Mouse (Mus musculus) hindbrain, embryonic 14.5 days (tissue): ENCODE results near the gene Hoga1. TPM values are rescaled to one million over a fixed set of nuclear protein-coding genes. Genes with fewer than 3 reads are reported as not detected.

Source experiments
- ATAC-seq: fragments of 200-750 bp; cut with Nextera tagmentation; 2 replicates; pipeline ENCODE4 v1.8.0; 2017; ENCODE audit warnings: moderate number of reproducible peaks, mild to moderate bottlenecking, moderate TSS enrichment, moderate library complexity; ENCODE audit not compliant: low FRiP score
- DNase-seq: peaks from one replicate; pipeline ENCODE4 v3.0.0-alpha.2; 2015; ENCODE audit warnings: low spot score
- H3K27ac ChIP-seq: fragments of 300-500 bp; sonication (generic); 2 replicates; pipeline ENCODE4 v1.5.1; 2014; ENCODE audit warnings: mild to moderate bottlenecking, moderate library complexity
- H3K27me3 ChIP-seq: fragments of 300-500 bp; sonication (generic); 2 replicates; pipeline ENCODE4 v1.6.1; 2014; ENCODE audit warnings: mild to moderate bottlenecking, low read length, mixed read lengths; ENCODE audit not compliant: control insufficient read depth, insufficient read depth
- H3K36me3 ChIP-seq: fragments of 300-500 bp; sonication (generic); replicated peaks from 2 replicates; pipeline ENCODE4 v1.6.1; 2014; ENCODE audit not compliant: control insufficient read depth, insufficient read depth
- H3K4me1 ChIP-seq: fragments of 300-500 bp; sonication (generic); replicated peaks from 2 replicates; pipeline ENCODE4 v1.6.1; 2014; ENCODE audit warnings: antibody characterized with exemption, low read length, mixed read lengths; ENCODE audit not compliant: control insufficient read depth, insufficient read depth
- H3K4me2 ChIP-seq: fragments of 300-500 bp; sonication (generic); replicated peaks from 2 replicates; pipeline ENCODE4 v1.6.1; 2014; ENCODE audit warnings: mild to moderate bottlenecking, moderate library complexity
- H3K4me3 ChIP-seq: fragments of 300-500 bp; sonication (generic); replicated peaks from 2 replicates; pipeline ENCODE4 v1.5.1; 2014; ENCODE audit warnings: mild to moderate bottlenecking, low read length
- H3K9ac ChIP-seq: fragments of 300-500 bp; sonication (generic); 2 replicates; pipeline ENCODE4 v1.6.1; 2014
- H3K9me3 ChIP-seq: fragments of 300-500 bp; sonication (generic); 2 replicates; pipeline ENCODE4 v1.6.1; 2016; ENCODE audit warnings: low read length; ENCODE audit not compliant: control insufficient read depth
- WGBS: fragments of 180-500 bp; shearing (Covaris S2); extraction: QIAGEN DNeasy Blood & Tissue Kit; methylation state at CpG from one replicate; pipeline ENCODE4 v1.1.7; 2014; 5-methylcytosine and 5-hydroxymethylcytosine counted together
- polyA plus RNA-seq: library from polyadenylated mRNA; unstranded; fragments of >200 nt; fragmentation: Nextera tagmentation; extraction: Ambion mirVana; gene quantifications from 2 replicates; pipeline ENCODE4 v1.2.1, GENCODE M21; 2014

The Hoga1 gene
- polyA plus RNA-seq, 1 experiment from 2014 or later: 2.2 TPM

- Histone ChIP-seq H3K4me1 (no peaks in the 10 kb centered on the region), H3K27ac (no peak overlapping the region), H3K36me3 (no peaks in the 10 kb centered on the region), H3K9me3 (no peaks in the 10 kb centered on the region), H3K4me2 (no peak overlapping the region), H3K9ac (no peak overlapping the region), H3K27me3 (no peaks in the 10 kb centered on the region), H3K4me3 (no peak overlapping the region)
- WGBS: 86% methylated on average over 6 of the region's 6 CpGs
- no peak for ATAC-seq
- no peak for DNase-seq
These were observed 8.8 kb downstream of the Hoga1 start for GRCm38 (mm10) chr19:42054255-42054654.

DNA sequence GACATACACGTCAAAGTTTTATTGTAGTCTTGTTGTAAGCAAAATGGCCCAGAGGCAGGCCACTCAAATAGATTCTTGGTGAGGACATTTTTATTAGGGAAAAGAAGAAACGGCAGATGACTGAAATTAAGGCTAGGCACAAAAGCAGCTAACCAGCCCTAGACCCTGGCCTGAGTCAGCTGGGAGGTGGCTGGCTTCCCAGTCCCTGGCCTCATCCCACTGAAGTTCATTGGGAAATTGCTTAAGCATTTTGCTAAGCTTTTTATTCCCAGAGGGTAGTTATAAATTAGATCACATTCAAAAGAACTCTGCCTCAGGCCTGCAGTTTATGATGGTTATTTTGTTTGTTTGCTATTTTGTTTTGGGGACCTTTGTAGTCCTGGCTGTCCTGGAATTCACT, 10.5 kb downstream of the Hoga1 start:
- 85% methylated on average over 2 of the region's 2 CpGs for WGBS
- no peaks in the 10 kb centered on the region for H3K27me3 ChIP-seq
- no peak for DNase-seq

DNA sequence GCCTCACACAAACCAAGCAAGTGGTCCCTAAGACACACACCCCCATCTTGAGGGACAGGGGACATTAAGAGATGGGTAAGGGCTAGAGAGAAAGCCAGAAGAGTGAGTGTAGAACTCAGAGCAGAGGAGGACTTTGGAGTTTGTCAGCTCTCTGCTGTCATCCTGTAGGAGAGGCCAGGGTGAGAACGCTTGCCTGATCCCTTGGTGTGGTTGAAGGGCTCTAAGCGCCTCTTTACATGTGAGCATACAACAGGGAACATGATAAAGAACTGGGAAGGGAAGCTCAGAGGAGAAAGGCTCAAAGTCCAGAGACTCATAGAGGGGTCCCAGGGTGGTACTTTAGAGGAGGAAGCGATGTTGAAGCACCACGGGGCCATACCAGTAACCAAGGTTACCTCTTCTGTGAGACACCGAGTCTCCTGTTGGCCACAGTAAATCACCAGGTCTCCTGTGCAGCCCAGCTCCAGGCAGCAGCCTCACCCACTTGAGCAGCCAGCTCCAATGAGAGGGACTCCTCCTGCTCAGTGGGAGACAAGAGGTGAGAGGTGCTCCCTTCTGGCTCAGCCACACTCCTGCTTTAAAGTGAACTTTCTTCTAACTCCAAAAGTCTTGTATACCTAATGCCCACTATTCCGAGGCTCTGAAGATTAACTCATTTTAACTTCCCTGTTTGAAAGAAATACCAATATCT, 11.5 kb downstream of the Hoga1 start:
- Histone ChIP-seq H3K4me1 (no peaks in the 10 kb centered on the region), H3K9me3 (no peaks in the 10 kb centered on the region), H3K27ac (no peak overlapping the region), H3K9ac (no peak overlapping the region), H3K4me3 (no peak overlapping the region), H3K4me2 (no peak overlapping the region), H3K36me3 (no peaks in the 10 kb centered on the region), H3K27me3 (no peaks in the 10 kb centered on the region)
- 92% methylated on average over 6 of the region's 6 CpGs for WGBS
- DNase-seq: no peak
- ATAC-seq: no peak

More for the DNA sequence above, 10.5 kb downstream of the Hoga1 start:
- H3K4me3 ChIP-seq: no peak overlapping the region
- H3K4me1 ChIP-seq: no peaks in the 10 kb centered on the region
- no peak for ATAC-seq
- no peaks in the 10 kb centered on the region for H3K36me3 ChIP-seq
- no peak overlapping the region for H3K4me2 ChIP-seq
- H3K9me3 ChIP-seq: no peaks in the 10 kb centered on the region
- H3K27ac ChIP-seq: no peak overlapping the region
- no peak overlapping the region for H3K9ac ChIP-seq

GRCm38 (mm10) chr19:42058426-42058825, 13.0 kb downstream of the Hoga1 start:
- no peak overlapping the region for H3K9ac ChIP-seq
- H3K36me3 ChIP-seq: no peaks in the 10 kb centered on the region
- no peak overlapping the region for H3K27ac ChIP-seq
- no peak for ATAC-seq
- H3K4me3 ChIP-seq: no peak overlapping the region
- no peaks in the 10 kb centered on the region for H3K9me3 ChIP-seq
- no peaks in the 10 kb centered on the region for H3K27me3 ChIP-seq
- no peak overlapping the region for H3K4me2 ChIP-seq
- H3K4me1 ChIP-seq: no peaks in the 10 kb centered on the region
- DNase-seq: no peak
- 80% methylated on average over 7 of the region's 7 CpGs for WGBS

DNA sequence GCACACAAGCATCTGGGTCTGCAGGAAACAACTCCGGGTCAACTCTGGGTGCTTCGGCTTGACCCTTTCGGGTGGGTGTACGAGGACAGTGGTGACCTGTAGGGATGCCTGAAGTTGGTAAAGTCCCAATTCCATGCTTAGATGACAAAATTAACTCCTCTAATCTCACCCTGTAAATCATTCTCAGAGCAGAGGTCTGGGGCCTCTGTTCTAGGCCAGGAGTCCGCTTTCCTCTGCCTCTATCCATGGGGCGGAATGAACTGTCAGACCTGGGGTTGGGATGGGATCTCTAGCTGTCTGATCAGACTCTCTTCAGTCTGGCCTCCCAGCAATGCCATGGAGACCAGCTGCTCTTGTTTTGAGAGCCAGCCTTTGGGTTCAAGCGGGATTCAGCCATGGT, 16.0 kb downstream of the Hoga1 start:
- WGBS: 90% methylated on average over 7 of the region's 7 CpGs
- H3K9me3 ChIP-seq: no peaks in the 10 kb centered on the region
- H3K27me3 ChIP-seq: no peaks in the 10 kb centered on the region
- no peak overlapping the region for H3K4me3 ChIP-seq
- no peaks in the 10 kb centered on the region for H3K4me1 ChIP-seq
- no peak overlapping the region for H3K9ac ChIP-seq
- ATAC-seq (no peak), DNase-seq (no peak)
- no peak overlapping the region for H3K27ac ChIP-seq
- H3K36me3 ChIP-seq: no peaks in the 10 kb centered on the region
- no peak overlapping the region for H3K4me2 ChIP-seq

- Histone ChIP-seq H3K4me1 (no peaks in the 10 kb centered on the region), H3K4me2 (no peak overlapping the region), H3K27me3 (no peaks in the 10 kb centered on the region), H3K9me3 (no peaks in the 10 kb centered on the region), H3K4me3 (no peak overlapping the region), H3K27ac (no peak overlapping the region), H3K9ac (no peak overlapping the region), H3K36me3 (0 out of 2 replicates have a peak, but pooled peaks cover 2% of the 10 kb centered on the region)
- DNase-seq (no peak), ATAC-seq (no peak)
- WGBS: 83% methylated on average over 11 of the region's 11 CpGs
These were observed 23.2 kb downstream of the Hoga1 start for GRCm38 (mm10) chr19:42068441-42069240.

GRCm38 (mm10) chr19:42069241-42069525, 23.8 kb downstream of the Hoga1 start:
- ATAC-seq (no peak), DNase-seq (peak; percentile 41)
- WGBS: 59% methylated on average over 6 of the region's 6 CpGs

DNA sequence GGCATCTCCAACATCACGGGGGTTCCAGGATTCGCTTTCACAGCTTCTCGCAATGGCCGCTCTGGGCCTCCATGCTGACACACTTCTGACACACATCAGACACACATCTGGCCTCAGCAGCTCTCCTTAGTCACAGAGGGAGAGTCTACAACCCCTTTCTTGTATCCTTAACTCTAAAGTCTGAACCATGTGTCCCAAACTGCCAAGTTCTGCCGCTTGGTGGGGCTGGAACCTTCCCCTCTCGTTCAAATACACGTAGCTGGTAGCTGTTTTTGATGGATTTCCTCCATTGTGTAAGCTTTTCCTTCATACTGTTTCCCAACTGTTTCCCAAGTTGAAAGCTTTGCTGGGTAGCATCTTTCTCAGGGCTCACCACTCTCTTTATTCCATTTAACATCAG, 25.8 kb downstream of the Hoga1 start:
- DNase-seq: no peak
- H3K27me3 ChIP-seq: no peaks in the 10 kb centered on the region
- no peak overlapping the region for H3K4me2 ChIP-seq
- no peak overlapping the region for H3K4me3 ChIP-seq
- H3K9me3 ChIP-seq: no peaks in the 10 kb centered on the region
- no peak overlapping the region for H3K9ac ChIP-seq
- H3K27ac ChIP-seq: no peak overlapping the region
- ATAC-seq: no peak
- peaks cover 28% of the 10 kb centered on the region for H3K36me3 ChIP-seq
- H3K4me1 ChIP-seq: no peaks in the 10 kb centered on the region
- WGBS: 76% methylated on average over 7 of the region's 7 CpGs

More at GRCm38 (mm10) chr19:42069241-42069525, 23.8 kb downstream of the Hoga1 start:
- no peak overlapping the region for H3K4me3 ChIP-seq
- H3K36me3 ChIP-seq: peaks cover 8% of the 10 kb centered on the region; the same call in 1 of the 2 replicates
- no peaks in the 10 kb centered on the region for H3K9me3 ChIP-seq
- no peak overlapping the region for H3K27ac ChIP-seq
- H3K4me2 ChIP-seq: no peak overlapping the region
- no peaks in the 10 kb centered on the region for H3K27me3 ChIP-seq
- no peaks in the 10 kb centered on the region for H3K4me1 ChIP-seq
- H3K9ac ChIP-seq: no peak overlapping the region

DNA sequence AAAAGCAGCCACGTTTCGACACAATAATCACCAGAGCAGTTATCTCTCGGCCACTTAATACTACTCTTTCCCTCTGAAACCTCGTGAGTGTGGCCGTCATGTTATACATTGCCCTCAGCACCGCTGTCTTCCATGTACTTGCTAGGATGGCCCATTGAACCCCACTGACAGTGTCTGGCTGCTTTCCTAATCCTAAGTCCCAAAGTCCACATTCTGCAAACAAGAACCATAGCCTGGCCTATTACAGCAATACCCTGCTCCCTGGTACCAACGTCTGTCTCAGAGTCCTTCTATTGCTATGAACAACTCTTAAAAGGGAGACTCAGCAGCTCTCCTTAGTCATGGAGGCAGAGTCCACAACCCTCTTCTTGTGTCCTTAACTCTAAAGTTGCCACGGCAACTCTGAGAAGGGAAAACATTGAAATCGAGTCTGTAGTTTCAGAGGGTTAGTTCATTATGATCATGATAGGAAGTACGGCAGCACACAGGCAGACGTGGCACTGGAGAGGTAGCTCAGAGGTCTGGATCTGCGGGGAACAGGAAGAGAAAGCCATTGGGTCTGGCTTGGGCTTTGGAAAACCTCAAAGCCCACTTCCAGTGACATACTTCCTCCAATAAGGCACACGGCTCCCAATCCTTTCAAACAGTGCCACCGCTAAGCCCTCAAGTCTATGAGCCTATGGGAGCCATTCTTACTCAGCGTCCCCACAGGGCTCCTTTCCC, 26.6 kb downstream of the Hoga1 start:
- Histone ChIP-seq H3K4me1 (no peaks in the 10 kb centered on the region), H3K27ac (no peak overlapping the region), H3K4me2 (no peak overlapping the region), H3K9ac (no peak overlapping the region), H3K36me3 (peaks cover 37% of the 10 kb centered on the region), H3K9me3 (no peaks in the 10 kb centered on the region), H3K4me3 (no peak overlapping the region), H3K27me3 (no peaks in the 10 kb centered on the region)
- ATAC-seq (no peak), DNase-seq (no peak)
- WGBS: 83% methylated on average over 15 of the region's 15 CpGs
